Mouse (Mus musculus) 3134 (cell line): ENCODE data around the gene Scd2.
"Not testable (repeated sequence)": the region's sequence is repeated elsewhere in the genome, so short reads cannot be mapped to it uniquely, and the experiment has no call there.

Experiments
- DNase-seq: peaks from one replicate; pipeline ENCODE4 v3.0.0-alpha.2; 2011; ENCODE audit warnings: low spot score; ENCODE audit not compliant: insufficient read length; ENCODE audit errors: extremely low read depth

Gene Scd2

DNA sequence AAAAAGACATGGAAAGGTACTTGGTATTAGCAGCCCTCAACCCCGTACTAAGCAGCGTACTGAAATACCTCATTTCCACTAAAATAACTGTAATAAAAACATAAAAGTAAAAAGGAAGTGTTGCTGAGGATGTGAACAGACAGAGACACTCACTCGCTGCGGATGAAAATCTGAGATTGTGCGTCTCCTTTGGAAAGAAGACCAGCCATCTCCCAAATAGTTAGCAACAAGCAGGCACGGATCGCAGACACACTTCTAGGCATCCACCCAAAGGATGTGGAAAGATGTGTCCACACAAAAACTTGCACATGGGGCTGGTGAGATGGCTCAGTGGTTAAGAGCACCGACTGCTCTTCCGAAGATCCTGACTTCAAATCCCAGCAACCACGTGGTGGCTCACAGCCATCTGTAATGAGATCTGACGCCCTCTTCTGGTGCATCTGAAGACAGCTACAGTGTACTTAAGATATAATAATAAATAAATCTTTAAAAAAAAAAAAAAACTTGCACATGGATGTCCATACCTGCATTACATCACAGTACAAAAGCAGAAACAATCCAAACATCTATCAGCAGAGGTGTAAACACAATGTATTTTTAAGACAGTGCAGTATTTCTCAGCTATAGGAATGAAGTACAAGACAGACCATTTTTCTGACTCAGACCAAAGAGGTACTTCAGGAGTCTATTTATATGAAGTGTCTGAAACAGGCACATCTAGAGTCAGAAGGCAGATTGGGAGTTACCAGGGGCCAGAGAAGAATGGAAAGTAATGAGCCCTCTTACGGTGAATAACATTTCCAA, 16.1 kb downstream of the Scd2 start:
- peak; percentile 48 for DNase-seq

DNA sequence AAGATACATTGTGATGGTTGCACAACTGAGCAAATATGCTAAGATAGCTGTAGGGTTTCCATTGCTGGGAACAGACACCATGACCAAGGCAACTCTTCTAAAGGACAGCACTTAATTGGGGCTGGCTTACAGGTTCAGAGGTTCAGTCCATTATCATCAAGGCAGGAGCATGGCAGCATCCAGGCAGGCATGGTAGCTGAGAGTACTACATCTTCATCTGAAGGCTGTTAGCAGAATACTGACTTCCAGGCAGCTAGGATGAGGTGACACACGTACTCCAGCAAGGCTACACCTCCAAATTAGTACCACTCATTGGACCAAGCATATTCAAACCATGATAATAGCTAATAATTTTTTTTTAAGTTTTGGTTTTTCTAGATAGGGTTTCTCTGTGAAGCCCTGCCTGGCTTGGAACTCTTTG, 16.7 kb downstream of the Scd2 start:
- DNase-seq, result not testable (repeated sequence)

- no peak for DNase-seq
These were observed 17.3 kb downstream of the Scd2 start for GRCm38 (mm10) chr19:44310814-44311213.

DNA sequence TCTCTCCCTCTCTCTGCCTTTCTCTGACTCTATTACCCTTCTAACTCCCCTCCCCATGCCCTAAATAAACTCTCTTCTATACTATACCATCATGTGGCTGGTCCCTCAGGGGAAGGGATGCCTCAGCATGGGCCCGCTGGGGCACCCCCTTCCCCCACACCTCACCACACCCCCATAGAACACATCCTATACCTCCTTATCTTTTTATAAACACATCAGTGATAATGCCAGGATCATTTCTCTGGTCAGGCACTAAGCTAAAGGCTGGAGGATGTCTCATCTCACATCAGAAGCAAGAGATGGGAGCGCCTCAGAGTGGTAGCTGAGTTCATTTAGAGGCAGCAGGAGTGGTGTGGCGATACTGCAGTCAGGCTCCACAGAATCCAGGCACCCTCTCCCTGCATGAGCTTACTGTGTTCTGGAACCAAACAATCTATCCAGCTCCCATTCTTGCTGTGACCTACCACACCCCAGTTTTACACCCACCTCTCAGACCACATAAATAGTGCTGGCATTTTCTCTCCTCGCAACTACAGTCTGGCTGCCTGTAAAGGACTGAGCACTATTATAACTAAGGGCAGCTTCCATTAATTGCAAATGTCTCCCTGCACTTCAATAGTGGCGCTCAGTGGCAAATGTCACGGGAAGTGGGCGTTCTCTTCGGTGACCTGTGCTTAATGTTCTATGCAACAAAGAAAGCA, 18.0 kb downstream of the Scd2 start:
- DNase-seq, result peak; percentile 36

- peak; percentile 47 for DNase-seq
These were observed 18.5 kb downstream of the Scd2 start for GRCm38 (mm10) chr19:44312007-44312360.

GRCm38 (mm10) chr19:44313066-44313465, 19.6 kb downstream of the Scd2 start:
- DNase-seq, result no peak

DNA sequence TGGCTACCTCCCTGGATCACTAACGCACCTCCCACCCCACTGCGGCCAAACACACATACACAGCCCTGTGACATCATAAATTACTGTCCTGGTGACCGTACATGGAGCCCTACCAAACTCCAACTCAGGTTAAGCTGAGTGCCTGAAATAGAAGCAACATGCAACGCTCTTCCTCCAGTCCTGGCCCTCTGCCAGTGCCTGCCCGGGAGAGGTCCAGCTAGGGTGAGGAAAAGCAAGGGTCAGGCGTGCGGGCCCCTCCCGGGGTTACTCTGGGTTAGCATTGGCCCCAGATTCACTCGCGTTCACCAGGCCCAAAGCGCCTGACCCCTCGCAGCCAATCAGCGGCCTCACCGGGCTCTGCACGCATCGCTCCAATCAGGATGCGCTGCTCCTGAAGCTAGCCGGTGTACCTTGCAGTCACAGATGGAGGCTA, 20.9 kb downstream of the Scd2 start:
- no peak for DNase-seq

DNA sequence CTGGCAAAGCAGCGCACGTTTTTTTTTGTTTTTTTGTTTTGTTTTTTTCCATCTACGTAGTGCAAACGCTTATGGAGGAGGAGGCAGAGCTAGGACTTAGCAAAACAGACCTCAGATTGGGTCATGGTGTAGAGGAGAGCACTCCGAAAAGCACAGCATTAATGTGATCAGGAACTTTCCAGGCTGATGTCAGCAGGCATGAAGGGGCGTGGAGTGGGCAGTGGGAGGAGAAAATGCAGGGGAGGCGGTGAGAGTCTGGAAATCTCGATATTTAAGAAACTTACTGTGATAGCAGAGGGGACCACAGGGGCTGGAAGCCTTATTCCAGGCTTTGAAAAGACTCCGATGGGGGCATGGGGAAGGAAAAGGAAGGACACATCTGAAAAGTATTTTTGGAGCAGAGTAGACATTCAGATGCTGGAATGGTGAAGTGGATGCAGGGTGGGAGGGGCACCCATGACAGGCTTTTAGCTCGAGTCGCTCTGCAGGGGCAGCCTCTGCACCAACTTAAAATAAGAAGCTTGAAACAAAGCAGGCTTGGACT, 21.5 kb downstream of the Scd2 start:
- DNase-seq, result no peak

GRCm38 (mm10) chr19:44316752-44317315, 23.4 kb downstream of the Scd2 start:
- DNase-seq, result no peak

- DNase-seq, result no peak
These were observed 23.9 kb downstream of the Scd2 start for GRCm38 (mm10) chr19:44317391-44317790.

DNA sequence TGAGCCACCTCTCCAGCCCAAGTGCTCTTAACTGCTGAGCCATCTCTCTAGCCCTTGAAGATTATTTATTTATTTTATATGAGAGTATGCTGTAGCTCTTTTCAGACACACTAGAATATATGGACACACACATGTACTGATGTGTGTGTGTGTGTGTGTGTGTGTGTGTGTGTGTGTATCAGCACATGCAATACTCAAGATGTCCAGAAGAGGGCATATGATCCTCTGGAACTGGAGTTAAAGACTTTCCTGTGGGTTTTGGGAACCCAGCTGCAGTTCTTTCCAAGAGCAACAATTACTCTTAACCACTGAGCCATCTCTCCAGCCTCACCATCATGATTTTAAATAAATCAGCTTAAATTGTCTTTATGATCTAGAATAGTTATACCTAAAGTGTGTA, 25.1 kb downstream of the Scd2 start:
- DNase-seq, result no peak

DNA sequence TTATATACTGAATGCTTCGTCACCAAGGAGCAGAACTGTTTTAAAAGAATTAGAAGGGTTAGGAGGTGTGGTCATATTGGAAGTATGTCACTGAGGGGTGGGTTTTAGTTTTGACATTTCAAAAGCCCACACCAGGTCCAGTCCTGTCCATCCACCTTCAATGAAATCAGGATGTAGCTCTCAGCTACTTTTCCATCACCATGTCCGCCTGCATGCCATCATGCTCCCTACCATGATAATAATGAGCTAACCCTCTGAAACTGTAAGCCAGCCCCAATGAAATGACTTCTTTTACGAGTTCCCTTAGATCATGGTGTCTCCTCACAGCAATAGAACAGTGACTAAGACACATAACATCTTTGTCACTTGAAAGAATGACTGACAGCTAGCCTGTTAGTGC, 26.8 kb downstream of the Scd2 start:
- DNase-seq, result no peak

DNA sequence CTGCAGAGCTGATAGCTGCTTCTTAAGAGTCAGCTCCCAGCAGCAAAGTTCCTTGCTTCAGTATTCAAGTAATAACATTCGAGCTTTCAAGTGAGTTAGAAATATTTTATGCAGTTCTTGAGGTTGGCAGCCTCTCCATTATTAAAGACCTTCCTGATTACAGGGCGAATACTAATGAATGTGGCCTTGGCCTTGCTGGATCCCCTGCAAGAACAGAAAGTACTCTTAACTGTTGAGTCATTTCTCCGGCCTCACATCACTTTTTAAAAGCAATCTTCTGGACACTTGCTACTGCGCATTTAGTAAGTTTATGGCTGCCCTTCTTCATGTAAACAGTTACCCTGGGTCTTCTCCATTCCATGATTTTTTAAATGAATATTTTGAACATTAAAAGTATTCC, 27.7 kb downstream of the Scd2 start:
- DNase-seq, result no peak

- no peak for DNase-seq
These were observed 28.2 kb downstream of the Scd2 start for GRCm38 (mm10) chr19:44321631-44322030.

- DNase-seq, result no peak
These were observed 36.1 kb downstream of the Scd2 start for GRCm38 (mm10) chr19:44329566-44329965.

DNA sequence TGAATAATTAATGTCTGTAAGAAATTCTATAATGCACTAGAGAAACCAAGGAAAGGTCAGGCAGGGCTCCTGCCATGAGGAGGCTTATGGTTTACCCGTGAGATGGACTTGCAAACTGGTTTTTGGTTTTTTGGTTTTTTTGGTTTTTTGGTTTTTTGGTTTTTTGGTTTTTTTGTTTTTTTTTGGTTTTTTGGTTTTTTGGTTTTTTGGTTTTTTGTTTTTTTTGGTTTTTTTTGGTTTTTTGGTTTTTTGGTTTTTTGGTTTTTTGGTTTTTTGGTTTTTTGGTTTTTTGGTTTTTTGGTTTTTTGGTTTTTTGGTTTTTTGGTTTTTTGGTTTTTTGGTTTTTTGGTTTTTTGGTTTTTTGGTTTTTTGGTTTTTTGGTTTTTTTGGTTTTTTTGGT, 37.7 kb downstream of the Scd2 start:
- not testable (repeated sequence) for DNase-seq

- DNase-seq, result peak; percentile 58
These were observed 38.4 kb downstream of the Scd2 start for GRCm38 (mm10) chr19:44331911-44332310.

GRCm38 (mm10) chr19:44332326-44332725, 38.9 kb downstream of the Scd2 start:
- no peak for DNase-seq

DNA sequence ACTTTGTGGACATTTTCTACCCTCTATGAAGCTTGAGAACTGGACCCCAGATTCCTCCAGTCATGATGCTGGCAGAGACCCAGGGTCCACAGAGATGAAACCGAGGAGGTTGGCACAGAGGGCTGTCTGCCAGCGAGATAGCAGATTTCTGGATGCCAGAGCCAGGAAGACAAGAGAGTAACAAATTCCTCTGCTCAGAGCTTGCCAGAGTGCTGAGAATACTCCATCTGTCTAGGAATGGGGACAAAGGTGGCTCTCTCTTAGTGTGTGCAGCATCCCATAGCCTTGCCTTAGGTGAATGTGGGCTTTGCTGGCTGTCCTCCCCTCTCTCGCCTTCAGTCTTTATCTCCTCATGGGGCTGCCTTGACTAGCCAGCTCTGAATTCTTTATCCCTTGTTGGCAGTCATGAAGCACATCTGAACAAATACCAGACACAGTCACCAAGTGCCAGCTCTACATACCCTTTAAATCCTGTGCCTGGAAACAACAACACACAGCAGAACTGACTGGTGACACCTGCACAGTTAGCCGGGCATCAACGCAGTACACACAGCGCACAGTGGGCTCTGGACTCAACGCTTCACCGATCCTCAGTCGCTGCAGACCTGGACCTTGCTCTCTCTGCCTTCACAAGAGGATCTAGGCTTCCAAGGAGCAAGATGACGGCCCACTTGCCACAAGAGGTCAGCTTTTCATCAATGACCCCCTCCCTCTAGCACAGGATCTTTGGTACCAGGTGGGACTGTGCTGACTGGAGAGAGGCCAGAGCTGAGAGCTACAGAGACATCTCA, 39.6 kb downstream of the Scd2 start, which contains the start of gene Scd4:
Scd4 (plus strand) TSS at position 260 of the 791 bp plus-strand sequence.
- no peak for DNase-seq

GRCm38 (mm10) chr19:44333991-44334390, 40.5 kb downstream of the Scd2 start:
- DNase-seq, result no peak
